Mouse (Mus musculus) intestine, postnatal 0 days (tissue): ENCODE data around the gene Cers1. TPM values are rescaled to one million over a fixed set of nuclear protein-coding genes. Genes with fewer than 3 reads are reported as not detected.

Experiments
- ATAC-seq: fragments of 200-750 bp; cut with Nextera tagmentation; 2 replicates; pipeline ENCODE4 v1.8.0; 2017; ENCODE audit warnings: mild to moderate bottlenecking, moderate TSS enrichment, moderate library complexity
- H3K27ac ChIP-seq: fragments of 300-500 bp; sonication (generic); 2 replicates; pipeline ENCODE4 v1.5.1; 2014; ENCODE audit warnings: mild to moderate bottlenecking, low read depth, low read length, moderate library complexity
- H3K27me3 ChIP-seq: fragments of 300-500 bp; sonication (generic); replicated peaks from 2 replicates; pipeline ENCODE4 v1.6.1; 2014; ENCODE audit warnings: low read length, mixed read lengths; ENCODE audit not compliant: control insufficient read depth, insufficient read depth
- H3K36me3 ChIP-seq: fragments of 300-500 bp; sonication (generic); 2 replicates; pipeline ENCODE4 v1.6.1; 2014; ENCODE audit warnings: mild to moderate bottlenecking, moderate library complexity; ENCODE audit not compliant: control insufficient read depth, insufficient read depth
- H3K4me1 ChIP-seq: fragments of 300-500 bp; sonication (generic); replicated peaks from 2 replicates; pipeline ENCODE4 v1.6.1; 2014; ENCODE audit warnings: antibody characterized with exemption, low read length, mixed read lengths; ENCODE audit not compliant: control insufficient read depth, insufficient read depth
- H3K4me2 ChIP-seq: fragments of 300-500 bp; sonication (generic); replicated peaks from 2 replicates; pipeline ENCODE4 v1.6.1; 2014; ENCODE audit warnings: low read depth, mild to moderate bottlenecking, moderate library complexity
- H3K4me3 ChIP-seq: fragments of 300-500 bp; sonication (generic); 2 replicates; pipeline ENCODE4 v1.5.1; 2014; ENCODE audit warnings: low read depth, low read length
- H3K9ac ChIP-seq: fragments of 300-500 bp; sonication (generic); 2 replicates; pipeline ENCODE4 v1.6.1; 2014; ENCODE audit warnings: mild to moderate bottlenecking, low read depth, low read length
- H3K9me3 ChIP-seq: fragments of 300-500 bp; sonication (generic); 2 replicates; pipeline ENCODE4 v1.6.1; 2016; ENCODE audit warnings: mixed run types; ENCODE audit not compliant: control insufficient read depth
- CTCF ChIP-seq: sonication (generic); IDR thresholded peaks from 2 replicates; pipeline ENCODE4 v1.5.1; 2016; ENCODE audit warnings: low read depth, mild to moderate bottlenecking, control low read depth, antibody characterized with exemption, moderate library complexity
- WGBS: fragments of 180-500 bp; shearing (Covaris S2); extraction: QIAGEN DNeasy Blood & Tissue Kit; methylation state at CpG from one replicate; pipeline ENCODE4 v1.1.7; 2014; 5-methylcytosine and 5-hydroxymethylcytosine counted together
- polyA plus RNA-seq: library from polyadenylated mRNA; unstranded; fragments of >200 nt; fragmentation: Nextera tagmentation; extraction: Ambion mirVana; gene quantifications from 2 replicates; pipeline ENCODE4 v1.2.1, GENCODE M21; 2015

Gene Cers1
- polyA plus RNA-seq, 1 experiment from 2014 or later = 1.7 TPM

DNA sequence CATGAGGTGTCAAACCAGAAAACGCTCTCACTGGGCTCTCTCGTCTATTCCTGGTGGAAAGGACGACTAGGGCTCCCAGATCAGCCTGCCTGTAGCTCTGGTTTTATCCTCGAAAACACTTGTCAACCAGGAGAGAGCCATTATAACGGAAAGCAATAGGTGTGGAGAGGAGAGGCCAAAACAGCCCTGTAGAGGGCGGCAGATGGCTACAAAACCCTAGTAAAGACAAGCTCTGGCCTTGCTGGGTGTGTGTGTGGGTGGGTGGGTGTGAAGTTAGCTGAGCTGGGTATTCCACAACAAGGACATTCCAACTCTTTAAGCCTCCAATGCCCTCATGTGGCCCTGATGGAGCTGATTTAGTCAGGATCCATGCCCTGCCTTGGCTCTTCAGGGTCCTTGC lies 28.1 kb downstream of the Cers1 start:
- WGBS = 54% methylated on average over 6 of the region's 6 CpGs
- Histone ChIP-seq H3K9ac (no peak overlapping the region), H3K9me3 (no peaks in the 10 kb centered on the region), H3K36me3 (peaks cover 62% of the 10 kb centered on the region), H3K27me3 (no peaks in the 10 kb centered on the region), H3K4me3 (no peak overlapping the region), H3K4me2 (no peak overlapping the region), H3K27ac (no peak overlapping the region), H3K4me1 (peaks cover 11% of the 10 kb centered on the region; the same call in 1 of the 2 replicates)
- peak; percentile 72 for TF ChIP-seq CTCF
- ATAC-seq = no peak

DNA sequence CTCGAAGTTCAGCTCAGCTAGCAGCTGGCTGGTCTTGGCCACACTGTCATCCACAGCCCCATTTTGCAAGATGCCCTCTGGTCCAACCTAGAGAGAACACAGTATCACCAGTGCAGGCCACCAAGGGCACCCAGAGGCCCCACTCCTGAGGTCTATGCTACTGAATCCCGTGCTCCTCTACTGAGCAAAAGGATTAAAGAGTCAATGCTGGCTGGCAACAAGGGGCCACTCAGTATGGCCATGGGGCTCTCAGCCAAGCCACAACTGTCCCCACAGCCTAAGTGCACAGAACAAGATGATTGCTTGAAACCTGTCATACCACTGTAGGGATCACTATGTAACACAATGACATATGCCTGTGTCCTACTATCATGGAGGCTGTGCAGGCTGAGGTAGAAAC lies 28.7 kb downstream of the Cers1 start:
- H3K36me3 ChIP-seq = peaks cover 61% of the 10 kb centered on the region
- no peak for TF ChIP-seq CTCF
- H3K4me2 ChIP-seq = no peak overlapping the region
- H3K27me3 ChIP-seq = no peaks in the 10 kb centered on the region
- H3K27ac ChIP-seq = no peak overlapping the region
- peaks cover 15% of the 10 kb centered on the region for H3K4me1 ChIP-seq
- H3K9me3 ChIP-seq = no peaks in the 10 kb centered on the region
- 96% methylated on average over 2 of the region's 2 CpGs for whole genome bisulfite sequencing
- ATAC-seq = no peak
- no peak overlapping the region for H3K4me3 ChIP-seq
- H3K9ac ChIP-seq = no peak overlapping the region

DNA sequence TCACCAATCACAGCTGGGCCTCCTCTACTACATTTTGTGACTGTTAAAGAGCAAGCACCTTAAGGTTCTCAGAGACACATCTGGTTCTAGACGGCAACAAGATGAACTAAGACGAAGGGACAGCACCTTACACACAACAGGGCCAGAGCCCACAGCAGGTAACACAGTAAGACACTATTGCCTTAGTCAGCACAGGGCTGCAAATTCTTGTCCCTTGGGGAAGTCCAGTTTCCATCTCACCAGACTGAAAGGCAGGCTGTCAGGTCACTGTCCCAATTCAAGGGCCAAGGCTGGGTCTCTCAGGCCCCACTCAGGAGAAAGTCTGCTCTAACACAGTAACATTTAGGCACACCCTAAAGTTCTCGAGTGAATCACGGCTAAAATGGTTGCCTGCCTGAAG lies 31.9 kb downstream of the Cers1 start:
- peaks cover 29% of the 10 kb centered on the region for H3K4me1 ChIP-seq
- no peak for ATAC-seq
- H3K27ac ChIP-seq = no peak overlapping the region
- H3K9me3 ChIP-seq = no peaks in the 10 kb centered on the region
- peaks cover 32% of the 10 kb centered on the region for H3K36me3 ChIP-seq
- no peak overlapping the region for H3K4me3 ChIP-seq
- H3K27me3 ChIP-seq = no peaks in the 10 kb centered on the region
- whole genome bisulfite sequencing = 70% methylated on average over 4 of the region's 4 CpGs
- TF ChIP-seq CTCF = no peak
- H3K9ac ChIP-seq = no peak overlapping the region
- H3K4me2 ChIP-seq = no peak overlapping the region

DNA sequence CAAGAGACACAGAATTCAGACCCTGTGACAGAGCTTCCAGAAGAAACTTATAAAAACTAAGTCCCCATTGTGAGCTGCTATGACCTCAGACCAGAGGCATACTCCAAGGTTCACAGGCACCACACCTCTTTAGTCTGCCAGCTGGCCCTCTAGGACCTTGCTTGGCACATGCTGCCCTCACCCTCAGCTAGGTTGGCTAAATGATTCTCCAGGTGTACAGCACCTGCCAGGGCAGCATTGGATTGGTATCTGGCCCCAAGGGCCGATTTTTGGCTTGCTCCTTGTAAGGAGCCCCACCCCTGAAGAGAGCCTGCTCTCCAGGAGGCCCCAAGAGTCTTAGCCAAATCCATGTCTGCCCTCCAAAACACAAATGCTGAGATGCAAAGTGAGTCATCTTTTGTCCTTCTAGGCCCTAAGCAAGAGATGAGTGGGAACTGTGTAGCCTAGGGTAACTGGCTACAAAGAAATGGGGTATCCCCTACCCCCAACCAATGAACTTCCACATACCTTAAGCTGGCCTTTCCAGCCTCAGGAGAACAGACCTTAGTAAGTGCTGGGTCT lies 32.4 kb downstream of the Cers1 start:
- Histone ChIP-seq H3K27me3 (no peaks in the 10 kb centered on the region), H3K9ac (no peak overlapping the region), H3K27ac (no peak overlapping the region), H3K4me3 (no peak overlapping the region), H3K9me3 (no peaks in the 10 kb centered on the region), H3K4me2 (no peak overlapping the region), H3K4me1 (peaks cover 29% of the 10 kb centered on the region), H3K36me3 (peaks cover 27% of the 10 kb centered on the region)
- peak; percentile 34 for ATAC-seq
- no peak for TF ChIP-seq CTCF
- WGBS = 50% methylated on average over 1 of the region's 1 CpGs

DNA sequence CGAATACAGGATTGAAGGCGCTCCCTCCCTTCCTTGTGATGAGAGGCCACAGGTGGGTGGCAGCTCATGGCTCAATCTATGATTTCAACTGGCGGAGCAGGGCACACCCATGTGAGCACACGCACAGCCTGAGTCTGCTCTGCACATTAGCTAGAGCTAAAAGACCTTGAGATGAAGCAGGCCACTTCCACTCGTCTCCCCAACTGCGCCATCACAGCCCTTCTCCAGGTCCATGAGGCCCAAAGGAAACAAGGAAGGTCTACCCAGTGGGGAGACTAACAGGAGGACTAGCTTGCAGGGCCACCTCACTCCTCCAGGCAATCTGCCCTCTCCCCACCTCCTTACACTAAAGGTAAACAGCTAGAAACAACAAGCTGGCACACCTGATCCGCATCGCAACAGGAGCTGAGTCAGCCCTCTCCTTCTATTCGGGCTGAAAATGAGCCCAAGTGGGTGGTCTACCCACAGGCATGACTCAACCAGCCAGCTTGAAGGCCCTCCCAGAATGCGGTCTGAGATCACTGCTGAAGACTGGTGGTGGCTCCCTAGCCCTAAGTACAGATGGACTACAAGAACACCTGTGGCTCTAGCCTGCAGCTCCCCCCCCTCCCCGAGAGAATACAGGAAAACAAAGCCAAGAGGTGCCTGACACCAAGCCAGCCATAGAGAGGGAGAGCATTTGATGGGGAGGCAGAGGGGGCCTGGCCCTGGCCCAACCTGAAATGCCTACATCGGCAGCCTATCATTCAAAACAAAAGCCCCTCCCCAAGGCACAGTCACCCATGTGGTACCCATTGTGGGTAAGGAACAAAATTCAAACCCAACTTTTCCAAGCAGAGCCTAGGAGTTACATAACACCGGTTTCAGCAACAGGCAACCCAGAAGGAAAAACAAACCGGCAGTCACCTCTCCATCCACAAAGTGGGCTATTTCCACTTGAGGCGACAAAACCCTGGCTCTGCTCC lies 35.7 kb downstream of the Cers1 start:
- H3K4me1 ChIP-seq = peaks cover 35% of the 10 kb centered on the region
- no peak for TF ChIP-seq CTCF

DNA sequence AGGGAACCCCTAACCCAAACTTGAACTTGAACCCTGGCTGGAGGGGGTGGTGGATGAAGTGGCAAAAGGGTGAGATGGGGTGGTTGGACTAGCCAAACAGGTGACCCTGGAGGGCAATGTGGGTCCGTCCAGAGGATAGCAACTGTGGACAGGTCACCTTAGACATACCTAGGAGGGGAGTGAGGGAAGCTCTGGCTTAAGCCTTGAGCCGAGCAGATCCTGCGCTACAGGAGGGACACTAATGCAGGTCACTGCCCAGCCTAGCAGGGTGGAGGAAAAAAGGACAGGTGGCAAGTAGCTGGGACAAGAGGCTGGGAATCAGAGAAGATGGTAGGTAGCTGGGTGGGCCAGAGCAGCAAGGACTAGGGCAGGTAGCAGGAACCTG lies 36.4 kb downstream of the Cers1 start:
- no peaks in the 10 kb centered on the region for H3K27me3 ChIP-seq
- TF ChIP-seq CTCF = no peak
- no peaks in the 10 kb centered on the region for H3K9me3 ChIP-seq
- H3K4me1 ChIP-seq = peaks cover 35% of the 10 kb centered on the region
- peak overlapping the region; percentile 90 for H3K4me2 ChIP-seq
- peak overlapping the region; percentile 93 for H3K4me3 ChIP-seq
- H3K36me3 ChIP-seq = peaks cover 10% of the 10 kb centered on the region; the same call in 1 of the 2 replicates
- peak overlapping the region; percentile 94 for H3K9ac ChIP-seq
- WGBS = 9% methylated on average over 3 of the region's 3 CpGs
- no peak for ATAC-seq
- no peak overlapping the region for H3K27ac ChIP-seq

More for the DNA sequence above, 35.7 kb downstream of the Cers1 start:
- Histone ChIP-seq H3K4me2 (peak overlapping the region; percentile 90), H3K27me3 (no peaks in the 10 kb centered on the region), H3K4me3 (peak overlapping the region; percentile 93), H3K27ac (no peak overlapping the region), H3K9ac (peak overlapping the region; percentile 94), H3K36me3 (peaks cover 14% of the 10 kb centered on the region), H3K9me3 (no peaks in the 10 kb centered on the region)
- 24% methylated on average over 15 of the region's 15 CpGs for WGBS
- ATAC-seq = no peak
